Mouse (Mus musculus): Measurements from ENCODE around the gene Pik3ap1.

DNA sequence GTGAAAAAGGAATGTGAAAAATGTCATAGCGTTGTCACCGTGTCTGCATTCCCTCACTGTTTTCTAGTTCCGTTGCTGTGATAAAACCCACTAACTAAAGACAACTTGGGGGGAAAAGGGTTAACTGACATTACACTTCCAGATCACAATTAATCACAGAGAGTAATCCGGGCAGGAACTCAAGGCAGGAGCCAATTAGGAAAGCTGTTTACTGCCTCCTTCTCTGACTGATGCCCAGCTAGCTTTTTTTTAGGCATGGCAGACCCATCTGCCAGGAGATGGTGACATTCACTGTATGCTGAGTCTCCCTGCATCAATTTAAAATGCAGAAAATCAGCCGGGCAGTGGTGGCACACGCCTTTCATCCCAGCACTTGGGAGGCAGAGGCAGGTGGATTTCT, 4.4 kb upstream of the Pik3ap1 start:
- no peak for TF ChIP-seq CTCF (IDR thresholded peaks at IDR 0.05; ENCODE audit: control insufficient read depth, insufficient read depth, low read length)
- no peak for TF ChIP-seq POLR2A (IDR thresholded peaks at IDR 0.05; ENCODE audit: borderline replicate concordance, control insufficient read depth, low read depth, low read length)

Data from bone marrow, adult 2 months (tissue).